Mouse (Mus musculus) kidney, adult 8-10 months (tissue): Measurements from ENCODE around the gene Skap1.
A peak's percentile ranks its signal among the peaks of the same experiment; 100 is the strongest.

ENCODE experiments used
- DNase-seq, 2 experiments: peaks; one replicate each; pipeline ENCODE4 v3.0.0; 2022

Gene Skap1

DNA sequence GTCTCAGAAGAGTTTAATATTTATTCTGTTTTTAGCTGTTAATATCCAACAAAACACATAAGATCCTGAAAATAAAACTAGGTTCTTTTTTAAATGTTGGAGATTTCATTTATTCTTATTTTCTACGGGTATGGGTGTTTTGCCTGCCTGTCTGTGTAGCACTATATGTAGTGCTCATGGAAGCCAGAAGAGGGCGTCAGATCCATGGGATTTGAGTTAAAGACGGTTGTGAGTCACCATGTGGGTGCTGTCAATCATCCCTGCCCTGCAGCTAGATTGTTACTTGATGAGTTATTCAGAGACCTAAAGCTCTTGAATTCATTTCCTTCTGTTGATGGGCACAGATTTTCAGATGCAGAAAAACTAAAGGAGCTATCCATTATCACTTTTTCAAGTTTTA is 108.1 kb downstream of the Skap1 start:
- no peak for DNase-seq

DNA sequence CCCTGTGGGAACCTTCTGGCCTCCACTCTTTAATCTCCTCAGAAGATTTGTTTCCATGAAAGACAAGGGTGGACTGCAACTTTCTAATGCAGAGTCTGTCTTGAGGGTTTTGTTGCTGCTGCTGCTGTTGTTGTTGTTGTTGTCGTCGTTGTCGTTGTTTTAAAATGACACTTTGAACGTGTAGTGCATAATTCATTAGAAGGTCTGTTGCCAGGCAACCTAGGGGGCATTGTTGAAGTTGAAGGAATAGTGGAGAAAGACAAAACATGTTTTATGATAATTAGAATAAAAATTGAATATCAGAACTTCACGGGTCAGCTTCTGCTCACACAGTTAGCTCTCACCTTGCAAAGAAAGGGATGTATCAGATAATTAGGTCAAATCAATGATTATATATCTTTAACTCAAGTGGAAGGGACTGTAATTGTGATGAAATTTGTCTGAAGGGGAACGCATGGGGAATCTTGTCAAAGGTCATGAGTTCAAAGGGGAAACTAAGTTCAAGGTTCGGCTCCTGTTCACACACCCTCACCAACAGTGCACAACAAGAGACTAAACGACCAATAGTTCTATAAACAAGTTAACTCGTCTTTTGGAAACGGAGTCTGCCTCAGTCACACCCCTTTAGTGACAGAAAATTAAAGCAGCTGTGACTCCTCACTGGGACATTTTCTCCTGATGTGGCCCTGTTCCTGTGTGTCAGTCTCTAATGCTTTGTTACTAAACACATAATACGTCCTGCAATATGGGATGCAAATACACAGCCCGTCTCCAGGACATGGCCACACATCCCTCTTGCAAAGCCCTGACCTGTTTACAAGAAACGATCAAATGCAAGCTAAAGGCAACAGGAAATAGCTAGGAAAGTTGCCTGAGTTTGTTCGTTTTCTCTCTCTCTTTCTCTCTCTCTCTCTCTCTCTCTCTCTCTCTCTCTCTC is 112.4 kb downstream of the Skap1 start:
- no peak for DNase-seq

DNA sequence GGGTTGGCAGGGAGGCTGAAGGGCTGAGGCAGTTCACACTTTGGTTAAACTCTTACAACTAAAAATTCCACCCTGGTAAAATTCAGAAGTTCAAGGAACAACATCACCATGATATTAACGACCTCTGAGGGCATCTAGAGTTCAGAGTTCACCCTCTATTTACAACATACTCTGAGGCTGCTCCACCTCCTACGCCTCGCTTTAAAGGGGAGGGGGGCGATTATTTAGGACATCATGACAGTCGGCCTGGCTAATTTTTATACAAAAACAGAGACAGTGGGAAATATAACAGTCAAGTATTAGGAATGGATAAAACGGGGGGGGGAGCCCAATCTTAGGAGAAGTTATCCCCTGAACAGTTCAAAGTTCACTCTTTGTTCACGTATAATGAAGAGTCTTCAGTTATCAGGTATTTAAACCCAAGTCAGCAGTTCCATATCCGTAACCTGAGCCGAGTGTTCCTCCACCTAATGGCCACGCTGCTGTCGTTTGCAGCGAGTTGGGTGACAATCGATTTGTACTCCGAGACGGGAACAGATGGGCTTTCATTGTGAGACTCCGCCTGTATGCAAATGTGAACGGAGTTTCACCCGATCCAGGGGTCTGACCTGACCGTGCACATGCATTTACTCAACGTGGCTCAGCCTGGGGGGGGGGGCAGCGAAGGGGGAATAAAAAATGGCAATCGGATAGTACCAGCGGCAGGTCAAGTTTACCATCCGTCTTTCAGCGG is 114.3 kb downstream of the Skap1 start:
- no peak for DNase-seq

DNA sequence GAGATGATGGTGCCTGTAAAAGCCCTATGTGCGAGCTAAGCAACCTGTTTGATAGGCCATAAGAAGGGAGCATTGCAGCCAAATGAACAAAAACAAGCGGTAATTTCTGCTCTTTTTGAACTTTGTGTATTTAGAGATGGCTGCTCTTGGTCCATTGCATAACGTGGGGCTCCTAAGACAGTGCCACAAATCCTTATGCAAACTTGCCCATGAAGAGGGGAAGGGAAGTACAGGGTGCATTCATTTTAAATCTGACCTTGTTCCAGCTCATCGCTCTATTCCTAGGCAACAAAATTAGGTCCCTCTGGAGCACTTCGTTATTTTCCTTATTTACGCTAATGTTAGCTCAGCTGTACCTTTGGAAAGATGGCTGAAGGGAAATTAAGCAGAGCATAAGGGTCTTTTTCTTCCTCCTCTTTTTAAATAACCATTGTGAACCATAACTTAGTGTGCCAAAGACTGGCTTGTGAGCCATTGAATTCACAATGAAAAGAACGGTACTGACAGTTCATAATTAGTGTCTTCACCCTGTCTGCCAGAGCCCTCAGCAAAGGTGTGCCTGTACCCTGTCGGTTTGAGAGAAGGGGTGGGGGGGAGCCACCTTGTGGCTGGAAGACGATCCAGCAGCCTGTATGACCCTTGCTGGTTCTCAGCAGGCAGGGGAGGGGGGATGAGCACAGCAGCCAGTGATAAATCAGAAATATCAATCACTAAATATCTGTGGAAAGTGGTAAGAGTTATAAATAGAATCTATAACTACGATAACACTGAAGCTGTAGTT is 117.4 kb downstream of the Skap1 start:
- DNase-seq: peak; percentile 22 to 32

DNA sequence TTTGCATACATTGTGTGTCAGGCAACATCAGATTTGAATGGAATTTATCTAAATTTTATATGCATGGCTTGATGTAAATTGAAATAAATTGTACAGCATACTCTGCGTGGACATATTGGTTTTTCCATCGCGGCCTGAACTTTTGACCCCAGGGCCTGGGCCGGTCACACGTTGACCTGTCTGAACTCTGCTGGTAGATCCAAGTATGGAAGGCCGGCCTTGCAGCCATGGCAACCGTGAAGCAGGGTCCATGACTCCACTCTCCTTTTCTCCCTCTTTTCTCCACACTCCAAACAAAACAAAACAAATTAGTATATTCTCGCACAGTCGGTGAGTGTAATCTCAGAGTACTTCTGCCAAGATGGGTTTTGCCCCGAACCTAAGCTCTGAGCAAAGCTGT is 118.2 kb downstream of the Skap1 start:
- no peak for DNase-seq

DNA sequence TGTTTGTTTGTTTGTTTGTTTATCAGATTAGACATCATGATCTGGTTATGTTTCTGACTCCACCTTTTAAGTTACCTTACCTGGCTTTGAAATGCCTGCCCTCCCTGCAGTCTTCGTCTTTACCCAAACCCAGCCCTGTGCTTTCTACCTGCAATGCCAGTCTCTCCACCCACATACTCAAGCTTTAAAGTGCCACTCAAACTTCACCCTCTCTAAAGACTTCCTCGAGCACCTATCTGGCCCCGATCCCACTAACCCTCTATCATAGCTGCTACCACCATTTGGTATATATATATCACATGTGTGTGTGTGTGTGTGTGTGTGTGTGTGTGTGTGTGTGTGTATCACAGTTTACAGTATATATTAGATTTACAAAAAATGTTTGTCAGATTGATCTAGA is 125.4 kb downstream of the Skap1 start:
- DNase-seq: no peak

DNA sequence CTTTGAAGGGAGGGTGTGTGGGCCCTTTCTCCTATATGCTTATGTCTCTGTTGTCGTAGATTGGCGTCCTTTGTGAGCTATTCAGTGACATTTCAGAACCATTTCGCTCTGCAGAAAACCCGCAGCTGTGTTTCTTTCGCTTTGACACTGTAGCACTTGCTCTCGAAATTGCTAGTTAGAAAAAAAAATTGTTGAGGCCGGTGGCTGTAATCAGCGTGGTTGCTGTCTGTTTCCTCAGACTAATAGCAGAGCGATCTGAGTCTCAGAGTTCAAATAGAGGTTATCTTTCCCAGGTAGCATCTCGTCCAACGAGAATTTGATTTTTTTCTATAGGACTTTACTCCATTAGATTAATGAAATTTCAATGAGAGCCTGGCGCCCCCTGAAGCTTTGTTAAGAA is 131.5 kb downstream of the Skap1 start:
- DNase-seq: no peak

DNA sequence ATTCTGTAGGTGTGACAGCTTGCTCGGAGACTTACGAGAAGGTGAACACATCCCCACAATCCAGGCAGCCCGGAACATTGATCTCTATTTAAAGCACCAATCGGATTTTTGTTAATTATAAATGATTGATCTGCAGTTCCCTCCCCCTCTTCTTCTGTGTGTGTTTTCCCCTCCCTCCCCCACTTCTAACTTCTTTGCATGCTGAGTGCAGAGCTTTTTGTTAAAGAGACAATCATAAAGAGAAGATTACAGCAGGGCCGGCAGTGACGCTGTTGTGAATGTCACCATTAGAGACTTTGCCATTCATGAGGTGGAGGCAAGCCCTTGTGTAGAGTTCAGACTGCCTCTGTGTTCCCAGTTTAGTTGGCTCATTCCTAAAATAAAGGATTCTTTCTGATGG is 131.9 kb downstream of the Skap1 start:
- DNase-seq: no peak

DNA sequence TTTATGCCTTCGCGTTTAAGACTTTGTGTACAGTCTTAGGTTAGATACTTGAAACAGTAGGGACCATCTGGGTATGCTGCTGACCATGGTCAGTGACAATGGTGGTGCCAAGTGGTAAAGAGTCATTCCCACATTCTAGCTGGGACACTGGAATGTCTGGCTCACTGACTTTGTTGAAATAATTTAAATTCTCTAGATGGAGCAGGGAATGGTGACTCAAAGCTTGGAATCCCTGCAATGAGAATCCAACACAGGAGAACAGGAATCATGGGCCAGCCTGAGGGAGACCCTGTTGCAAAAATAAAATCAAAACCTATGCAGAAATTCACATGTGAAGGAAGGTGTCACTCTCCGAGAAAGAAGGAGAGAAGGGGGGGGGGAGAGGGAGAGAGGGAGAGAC is 138.4 kb downstream of the Skap1 start:
- no peak for DNase-seq

DNA sequence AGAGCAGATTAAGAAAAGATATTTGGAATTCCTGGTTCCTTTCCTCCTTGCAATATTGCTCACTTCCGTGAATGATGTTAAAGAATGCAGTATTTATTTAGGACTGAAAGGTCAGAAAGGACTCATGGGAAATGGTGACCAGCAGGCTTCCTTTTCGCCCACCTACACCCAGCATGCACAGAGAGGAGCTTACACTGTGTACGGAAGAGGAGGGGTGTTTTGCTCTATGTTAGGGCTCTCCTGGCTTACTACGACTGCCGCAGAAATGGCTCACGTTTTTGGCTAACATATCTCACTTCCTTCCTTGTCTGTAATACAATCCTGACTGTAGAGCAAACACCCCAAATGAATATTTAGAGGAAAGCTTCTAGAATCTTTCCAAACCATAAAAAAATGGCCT is 139.9 kb downstream of the Skap1 start:
- DNase-seq: no peak

DNA sequence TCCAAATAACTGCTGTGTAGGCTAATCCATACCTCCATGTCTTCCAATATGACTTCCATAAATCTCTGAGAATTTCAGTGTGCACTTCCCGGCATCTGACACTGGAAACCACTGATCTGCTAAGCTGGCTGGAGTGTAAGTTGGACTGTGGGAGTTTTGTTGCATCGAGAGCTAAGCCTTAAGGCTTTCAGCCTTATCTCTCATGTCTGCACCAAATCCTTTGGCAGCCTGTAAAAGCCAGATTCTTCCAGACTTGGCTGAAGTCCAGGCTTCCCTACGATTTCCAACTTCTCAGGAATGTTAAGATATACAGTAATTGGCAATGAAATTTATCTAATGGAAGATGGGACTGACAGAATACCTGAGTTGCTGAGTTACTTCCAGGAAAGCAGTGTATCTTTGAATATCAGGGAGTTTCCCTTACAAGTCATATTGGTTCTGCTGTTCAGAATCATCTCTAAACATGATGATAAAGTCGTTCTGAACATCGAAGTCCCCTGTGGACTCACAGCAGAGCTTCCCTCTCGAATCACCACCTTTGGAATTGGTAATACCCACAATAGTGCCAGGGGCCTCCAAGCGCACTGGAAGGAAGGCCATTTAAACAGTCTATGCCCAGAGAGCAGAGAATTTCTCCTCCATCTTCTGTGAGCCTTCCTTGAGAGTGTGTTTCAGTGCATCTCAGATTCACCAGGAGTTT is 140.5 kb downstream of the Skap1 start:
- DNase-seq: no peak

DNA sequence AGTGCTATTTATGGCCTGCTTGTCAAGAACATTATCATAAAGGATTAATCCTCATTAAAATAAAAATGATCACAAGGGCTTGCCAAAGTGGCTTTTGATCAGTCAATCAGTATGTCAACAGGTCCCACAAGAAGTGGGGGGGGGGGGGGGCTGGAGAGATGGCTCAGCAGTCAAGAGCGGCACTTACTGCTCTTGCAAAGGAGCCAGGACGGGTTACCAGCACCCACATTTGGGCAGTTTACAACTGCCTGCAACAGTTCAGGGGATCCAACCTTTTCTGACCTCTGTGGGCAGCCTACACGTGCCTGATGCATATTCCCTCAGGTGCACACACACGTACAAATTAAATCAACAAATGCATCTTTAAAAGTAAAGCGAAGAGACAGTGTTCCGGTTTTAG is 141.1 kb downstream of the Skap1 start:
- no peak for DNase-seq

DNA sequence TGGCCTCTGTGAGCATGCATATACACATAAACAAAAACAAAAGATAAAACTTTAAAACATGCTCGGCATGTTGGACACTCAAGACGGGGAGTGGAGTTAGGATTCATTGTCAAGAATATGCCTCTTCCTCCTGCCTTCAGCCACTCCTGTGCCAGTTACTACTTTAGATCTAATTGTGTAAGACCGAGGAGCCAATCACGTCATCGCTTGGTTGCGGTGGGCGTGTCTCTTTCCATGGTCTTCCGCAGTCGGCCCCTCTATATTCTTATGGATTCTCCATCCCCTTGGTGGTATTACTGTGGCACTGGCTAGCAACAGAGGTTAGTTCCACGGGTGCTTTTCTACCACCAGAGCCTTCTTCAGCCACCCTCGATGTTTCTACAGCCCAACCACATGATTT is 148.2 kb downstream of the Skap1 start:
- no peak for DNase-seq

DNA sequence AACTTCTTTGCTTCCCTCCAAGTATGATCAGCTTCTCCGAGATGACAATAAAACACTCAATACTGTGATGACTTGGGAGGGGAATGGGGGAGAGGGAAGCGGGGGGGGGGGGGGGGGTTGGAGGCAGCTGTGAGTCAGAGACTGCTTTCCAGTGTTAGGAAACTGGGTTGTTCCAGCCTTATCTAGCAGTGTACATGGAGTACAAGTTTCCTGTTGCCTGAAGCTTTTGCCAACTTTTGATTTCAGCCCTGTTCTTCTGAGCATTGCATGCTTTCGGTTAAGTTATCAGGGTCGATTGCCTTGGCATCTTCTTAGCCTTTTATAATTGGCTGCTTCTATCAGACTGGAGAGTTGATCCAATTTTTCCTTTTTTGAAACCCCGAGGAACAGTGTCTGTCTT is 152.4 kb downstream of the Skap1 start:
- peak in 1 of 2 experiments; percentile 38 for DNase-seq

DNA sequence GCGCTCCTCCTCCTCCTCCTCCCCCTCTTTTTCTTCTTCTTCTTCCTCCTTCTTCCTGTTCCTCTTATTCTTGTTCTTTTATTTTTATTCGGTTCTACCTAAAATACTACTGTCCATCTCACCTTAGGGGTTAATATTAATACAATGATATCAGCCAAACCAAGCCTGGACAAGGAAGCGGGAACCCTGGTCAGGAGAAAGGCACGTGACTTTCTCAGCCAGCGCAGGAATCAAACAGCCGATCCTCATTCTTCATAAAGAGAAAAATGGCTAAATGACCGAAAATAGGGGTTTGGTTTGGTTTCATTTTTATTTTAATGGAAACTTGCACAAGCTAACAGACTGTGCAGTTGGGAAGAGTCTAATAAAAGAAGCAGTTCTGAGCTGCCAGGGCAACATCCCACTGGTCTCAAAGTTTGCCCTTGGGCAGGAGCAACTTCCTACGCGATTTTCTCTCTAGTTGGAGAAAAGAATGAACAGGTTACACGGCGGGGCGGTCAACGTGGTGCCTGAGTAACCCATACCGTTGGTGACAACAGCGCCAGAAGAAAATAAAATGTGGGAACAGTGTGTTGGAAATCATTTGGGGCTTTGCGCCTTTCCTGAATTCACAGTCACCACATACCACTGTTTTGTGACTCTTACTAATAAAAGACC is 154.5 kb downstream of the Skap1 start:
- peak in 1 of 2 experiments; percentile 13 for DNase-seq

DNA sequence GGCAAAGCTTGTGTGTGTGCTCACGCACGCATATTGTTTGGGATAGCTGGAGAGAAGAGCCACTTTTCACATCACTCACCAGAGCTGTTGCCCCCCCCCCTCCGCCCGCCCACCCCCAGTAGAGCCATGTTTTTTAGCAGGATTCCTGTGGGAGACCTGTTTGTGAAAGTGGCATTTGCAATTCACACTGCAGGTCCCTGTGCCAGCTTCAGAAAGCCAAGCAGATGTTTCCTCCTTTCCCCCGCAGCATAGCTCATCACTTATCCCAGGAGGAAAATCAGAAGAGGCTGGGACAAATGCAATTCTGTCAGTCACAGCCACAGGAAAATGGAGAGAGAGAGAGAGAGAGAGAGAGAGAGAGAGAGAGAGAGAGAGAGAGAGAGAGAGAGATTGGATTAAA is 155.2 kb downstream of the Skap1 start:
- peak in 1 of 2 experiments; percentile 8 for DNase-seq

DNA sequence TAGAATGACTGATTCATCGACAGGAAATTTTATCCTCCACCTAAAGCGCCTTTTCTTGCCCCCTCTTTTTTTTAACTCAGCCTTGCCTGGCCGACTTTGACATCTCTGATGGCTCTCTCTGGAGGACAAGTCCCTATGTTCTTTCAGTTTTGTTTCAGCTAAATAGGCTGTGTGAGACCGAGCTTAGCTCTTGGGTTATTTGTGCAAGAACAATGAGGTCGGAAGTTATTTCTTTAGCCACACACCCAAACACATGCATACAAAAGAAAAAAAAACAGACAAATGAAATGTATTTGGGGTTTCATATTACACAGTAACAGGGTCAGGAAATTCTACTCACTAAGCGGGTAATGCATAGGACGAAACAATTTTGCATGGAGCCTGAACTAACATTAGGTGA is 155.6 kb downstream of the Skap1 start:
- DNase-seq: no peak

DNA sequence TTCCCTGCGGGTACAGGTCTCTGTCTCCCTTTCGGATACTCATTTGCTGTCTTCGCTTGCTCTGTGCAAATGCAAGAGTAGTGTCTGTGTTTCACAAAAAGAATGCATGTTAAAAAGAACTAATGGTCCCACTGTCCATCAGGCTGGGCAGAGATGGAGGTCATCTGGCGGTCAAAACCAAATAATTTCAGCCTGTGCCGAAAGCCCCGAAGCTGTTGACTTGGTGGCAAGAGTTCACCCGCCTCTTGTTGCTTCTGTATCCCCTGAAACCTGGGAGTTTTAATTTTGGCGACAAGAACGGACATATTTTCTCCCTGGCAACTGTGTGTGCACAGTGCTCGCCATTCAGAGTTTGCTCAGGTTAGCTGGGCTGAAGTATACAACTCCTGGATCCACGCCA is 156.3 kb downstream of the Skap1 start:
- peak; percentile 22 to 28 for DNase-seq

DNA sequence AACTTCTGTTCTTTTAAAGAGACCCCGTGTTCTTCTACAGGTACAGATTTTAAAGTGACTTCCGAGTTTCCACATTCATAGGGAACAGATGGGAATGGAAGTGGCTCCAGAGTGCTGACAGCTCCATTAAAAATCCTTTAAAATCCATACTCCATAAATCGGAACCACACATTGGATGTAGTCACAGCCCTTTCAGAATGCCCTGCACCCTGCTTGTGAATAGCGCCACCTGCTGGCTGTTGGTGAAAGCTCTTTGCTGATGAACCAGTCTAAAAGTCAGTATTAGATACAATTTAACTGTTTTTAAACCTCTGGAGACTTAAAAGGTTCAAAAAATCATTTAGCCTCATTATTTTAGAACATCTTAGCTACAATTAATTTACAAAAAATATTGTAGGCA is 156.8 kb downstream of the Skap1 start:
- DNase-seq: peak; percentile 74 to 86

DNA sequence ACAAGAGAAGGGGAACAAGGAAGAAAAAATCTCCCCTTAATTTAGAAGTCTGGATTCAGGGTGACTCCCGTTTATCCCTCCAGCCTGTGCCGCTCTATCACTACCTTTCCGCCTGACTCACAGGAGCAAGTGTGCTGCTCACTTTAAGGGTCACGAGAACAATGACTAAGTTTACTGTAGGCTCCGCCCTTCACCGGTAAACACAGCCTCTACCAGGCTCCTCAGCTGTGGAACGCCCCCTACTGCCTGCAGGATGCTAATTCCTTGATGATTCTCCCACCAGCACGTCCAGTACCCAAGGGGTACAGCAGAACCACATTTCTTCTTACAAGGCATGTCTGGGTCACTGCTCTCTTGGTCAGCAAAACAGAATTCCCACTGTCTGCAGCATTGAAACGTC is 158.4 kb downstream of the Skap1 start:
- peak; percentile 76 to 81 for DNase-seq

DNA sequence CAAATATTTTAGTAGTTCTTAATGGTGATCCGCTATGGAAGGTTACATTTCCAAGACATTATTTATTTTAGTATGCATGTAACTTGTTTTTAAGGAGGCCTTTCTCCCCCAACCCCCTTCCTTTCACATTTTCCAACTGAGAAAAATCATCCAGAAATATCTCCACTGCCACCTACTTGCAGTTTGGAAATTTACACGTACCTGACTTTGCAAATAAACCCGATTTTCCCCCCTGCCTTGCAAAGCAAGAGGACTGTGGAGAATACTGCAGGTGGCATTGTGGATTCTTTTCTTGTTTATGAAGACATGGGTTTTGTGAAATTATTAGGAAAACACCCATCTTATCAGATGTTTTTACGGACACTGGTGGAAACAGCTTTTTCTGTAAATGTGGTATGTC is 160.0 kb downstream of the Skap1 start:
- DNase-seq: no peak

DNA sequence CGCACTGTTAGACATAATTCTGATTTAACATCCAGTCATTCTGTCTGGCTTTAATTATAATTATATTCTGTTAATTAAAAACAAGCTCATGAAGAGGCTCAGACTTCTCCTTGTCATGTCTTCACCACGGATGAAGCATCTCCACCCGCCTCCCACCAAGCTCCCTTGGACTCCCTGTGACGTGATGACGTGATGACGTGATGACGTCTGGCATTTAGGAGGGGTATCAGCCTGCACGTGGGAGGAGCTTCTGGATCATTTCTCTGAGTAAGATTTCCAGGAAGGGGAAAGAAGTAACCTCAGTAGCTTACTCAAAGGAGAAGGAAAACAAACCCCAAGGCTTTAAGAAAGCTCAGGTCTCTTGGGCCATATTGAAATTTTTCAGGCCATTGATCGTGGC is 165.4 kb downstream of the Skap1 start:
- DNase-seq: no peak
